Mouse (Mus musculus): ENCODE measurements around the gene Foxo1. TPM values are rescaled to one million over a fixed set of nuclear protein-coding genes. Genes with fewer than 3 reads are reported as not detected.

Foxo1 gene
- total RNA-seq, 4 experiments from 2014 or later: 17.5 to 20.3 (median 19.0) TPM

DNA sequence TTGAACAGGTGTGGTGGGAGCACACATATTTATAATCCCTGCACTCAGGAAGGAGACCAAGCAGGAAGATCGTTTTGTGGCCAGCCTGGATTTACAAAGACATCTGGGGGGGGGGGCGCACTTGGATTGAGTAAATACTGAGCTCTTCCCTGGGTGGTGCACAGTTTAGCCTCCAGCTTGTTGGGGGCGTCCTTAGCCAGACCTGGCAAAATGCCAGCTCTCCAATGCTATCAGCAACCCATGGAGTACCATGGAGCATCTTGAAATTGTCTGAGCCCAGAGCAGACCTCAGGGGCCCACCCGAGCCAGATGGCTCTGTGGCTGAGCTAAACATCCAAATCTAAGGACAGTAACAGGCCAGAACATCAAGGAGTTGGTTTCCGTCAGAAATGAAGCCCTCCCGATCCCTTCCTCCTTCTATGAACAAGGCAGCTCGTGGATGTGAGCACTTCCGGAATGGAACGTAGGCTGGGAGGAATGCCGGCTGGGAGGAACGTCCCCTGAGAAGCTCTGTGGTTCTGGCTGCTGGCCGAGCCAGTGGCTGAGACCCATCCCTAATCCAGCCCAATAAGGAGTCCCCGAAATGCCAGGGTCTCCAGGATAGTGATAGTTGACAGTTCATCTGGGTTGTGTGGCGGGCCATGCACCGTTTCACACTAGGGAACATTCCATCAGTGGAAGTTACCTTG, 89.3 kb downstream of the Foxo1 start:
- DNase-seq (ENCODE audit: low spot score in 2 of 2): no peak

DNA sequence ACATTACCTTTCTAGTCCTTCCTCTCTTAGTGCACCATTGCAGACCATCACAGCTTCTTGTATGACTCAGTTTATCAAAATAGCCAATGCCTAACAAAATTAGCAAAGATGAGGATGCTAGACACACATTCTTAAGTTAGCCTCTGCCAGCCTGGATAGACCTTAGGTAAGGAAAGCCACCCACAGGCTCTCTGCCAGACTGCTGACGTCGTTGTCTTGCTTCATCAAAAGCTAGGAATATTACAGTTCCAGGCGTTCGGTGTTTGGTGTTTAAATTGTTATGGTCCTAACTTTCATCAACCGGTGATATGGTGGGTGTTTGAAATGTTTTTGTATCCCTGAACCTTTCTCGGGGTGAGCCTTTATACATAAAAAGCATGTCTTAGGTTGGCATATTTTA, 96.4 kb downstream of the Foxo1 start:
- no peak for DNase-seq (ENCODE audit: low spot score in 2 of 2)

GRCm38 (mm10) chr3:52369204-52369603, 101.1 kb downstream of the Foxo1 start:
- no peak for DNase-seq (ENCODE audit: low spot score in 2 of 2)

DNA sequence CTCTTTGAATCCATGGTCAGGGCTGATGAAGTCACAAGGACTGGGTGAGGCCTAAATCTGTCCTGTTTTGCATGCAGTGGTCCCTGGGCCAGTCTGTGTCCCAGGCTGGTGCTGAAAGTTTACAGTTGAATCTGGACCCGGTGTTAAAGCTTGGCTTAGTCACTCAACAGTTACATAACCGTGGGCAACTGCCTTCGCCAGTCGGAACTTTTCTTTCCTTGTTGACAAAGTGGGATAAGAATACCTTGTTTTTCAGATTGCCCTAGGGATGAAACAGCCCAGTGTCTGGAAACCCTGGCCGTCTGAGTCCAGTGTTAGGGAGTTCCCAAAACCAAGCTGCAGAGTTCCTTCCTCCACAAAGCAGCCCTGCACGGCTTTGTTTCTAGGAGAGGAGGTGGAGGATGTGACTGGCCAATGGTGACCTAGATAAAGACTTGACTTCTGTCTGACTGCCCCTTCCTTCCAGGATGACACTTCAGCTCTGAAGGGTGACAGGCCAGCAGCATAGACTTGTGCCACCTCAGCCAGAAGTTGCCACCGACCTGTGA, 101.8 kb downstream of the Foxo1 start:
- no peak for DNase-seq (ENCODE audit: low spot score in 2 of 2)

GRCm38 (mm10) chr3:52376974-52377373, 108.8 kb downstream of the Foxo1 start:
- DNase-seq (ENCODE audit: low spot score in 2 of 2): no peak

GRCm38 (mm10) chr3:52383351-52383750, 115.2 kb downstream of the Foxo1 start:
- no peak for DNase-seq (ENCODE audit: low spot score in 2 of 2)

DNA sequence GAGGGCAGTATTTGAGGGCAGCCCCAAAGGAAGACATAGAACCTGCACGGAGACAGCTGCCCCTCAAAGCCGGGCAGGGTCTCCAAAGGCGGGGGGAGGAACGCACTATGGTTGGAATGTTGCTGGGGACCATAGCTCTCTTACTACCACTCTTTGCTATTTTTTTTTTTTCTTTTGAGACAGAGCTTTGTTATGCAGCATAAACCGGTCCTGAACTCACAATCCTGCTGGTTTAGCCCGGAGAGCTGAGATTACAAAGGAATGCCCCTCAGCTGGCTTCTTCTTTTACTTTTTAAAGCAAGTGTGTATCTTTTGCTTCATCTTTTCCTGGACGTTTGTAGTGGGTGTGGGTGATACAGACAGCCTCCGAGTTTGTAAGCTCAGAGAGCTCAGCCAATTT, 118.2 kb downstream of the Foxo1 start:
- DNase-seq (ENCODE audit: low spot score in 2 of 2): no peak

DNA sequence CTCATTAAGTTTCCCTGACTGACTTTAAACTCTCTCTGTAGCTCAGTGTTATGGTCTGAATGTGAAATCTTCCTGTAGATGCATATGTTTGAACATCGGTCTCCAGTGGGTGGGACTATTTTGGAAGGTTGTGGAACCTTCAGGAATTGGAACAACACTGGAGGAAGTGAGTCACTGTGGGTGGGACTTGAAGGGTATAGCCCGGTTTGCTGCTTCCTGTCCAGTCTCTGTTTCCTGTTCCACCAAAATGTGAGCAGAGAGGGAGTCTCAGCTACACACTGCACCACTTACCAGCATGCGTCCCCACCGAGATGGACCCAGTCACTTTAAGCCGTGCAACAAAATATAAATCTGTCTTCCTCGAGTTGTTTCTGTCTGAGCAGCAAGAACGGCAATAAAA, 122.2 kb downstream of the Foxo1 start:
- no peak for DNase-seq (ENCODE audit: low spot score in 2 of 2)

DNA sequence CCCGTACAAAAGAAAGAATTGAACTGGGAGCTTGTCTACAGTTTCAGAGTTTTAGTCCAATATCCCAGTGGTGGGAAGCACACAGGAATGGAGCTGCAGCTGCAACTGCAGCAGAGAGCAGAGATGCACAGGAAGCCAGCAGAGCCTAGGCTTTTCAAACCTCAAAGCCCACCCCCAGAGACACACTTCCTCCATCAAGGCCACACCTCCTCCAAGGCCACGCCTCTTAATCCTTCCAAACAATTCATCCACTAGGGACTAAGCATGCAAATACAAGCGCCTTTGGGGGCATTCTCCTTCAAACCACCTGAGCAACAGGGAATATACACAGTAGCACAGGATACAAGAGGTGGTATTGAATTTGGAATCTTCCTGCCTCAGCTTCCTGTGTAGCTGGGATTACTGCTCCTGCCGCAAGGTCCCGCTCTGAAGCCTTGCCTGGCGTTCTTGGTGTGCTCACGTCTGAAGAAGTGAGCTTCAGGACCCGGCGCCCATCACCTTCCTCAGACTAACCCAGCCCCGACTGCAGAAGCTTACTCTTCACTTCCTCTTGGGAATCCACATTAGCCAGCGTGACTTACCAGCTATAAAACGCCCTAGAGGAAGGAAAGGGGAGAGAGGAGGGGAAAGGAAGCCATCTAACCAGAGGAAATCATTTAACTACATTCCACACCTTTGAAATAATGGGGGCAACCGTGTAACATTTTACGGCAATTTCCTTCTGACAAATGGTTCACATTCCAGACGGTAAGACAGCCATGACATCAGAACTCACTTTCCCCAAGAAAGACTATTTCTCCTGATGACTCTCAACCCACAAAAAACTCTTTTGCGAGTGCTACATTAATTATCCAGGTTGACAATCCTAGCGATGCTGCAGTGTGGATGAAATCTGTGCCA, 122.9 kb downstream of the Foxo1 start:
- DNase-seq (ENCODE audit: low spot score in 2 of 2): no peak

- DNase-seq (ENCODE audit: low spot score in 2 of 2): no peak
These were observed 123.8 kb downstream of the Foxo1 start for GRCm38 (mm10) chr3:52391897-52392296.

DNA sequence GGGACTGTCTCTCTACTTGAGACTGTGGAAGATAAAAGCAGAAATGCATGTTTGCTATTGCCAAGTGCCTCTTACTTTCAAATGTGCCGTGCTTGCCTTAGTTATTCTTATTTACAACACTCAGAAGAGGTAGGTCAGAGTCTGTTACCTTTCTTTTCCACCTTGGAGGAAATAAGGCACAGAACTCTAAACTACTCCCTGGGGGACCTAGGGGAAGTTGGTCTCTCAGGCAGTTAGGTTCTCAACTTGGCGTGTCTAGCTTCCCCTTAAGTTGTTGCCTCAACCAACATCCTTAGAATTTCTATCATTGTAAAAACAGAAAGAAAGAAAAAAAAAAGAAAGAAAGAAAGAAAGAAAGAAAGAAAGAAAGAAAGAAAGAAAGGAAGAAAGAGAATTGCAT, 124.4 kb downstream of the Foxo1 start:
- no peak for DNase-seq (ENCODE audit: low spot score in 2 of 2)

- DNase-seq (ENCODE audit: low spot score in 2 of 2): no peak
These were observed 125.0 kb downstream of the Foxo1 start for GRCm38 (mm10) chr3:52393171-52393570.

GRCm38 (mm10) chr3:52396121-52396731, 128.1 kb downstream of the Foxo1 start:
- DNase-seq (ENCODE audit: low spot score in 2 of 2): no peak

GRCm38 (mm10) chr3:52396951-52397615, 128.9 kb downstream of the Foxo1 start:
- no peak for DNase-seq (ENCODE audit: low spot score in 2 of 2)

DNA sequence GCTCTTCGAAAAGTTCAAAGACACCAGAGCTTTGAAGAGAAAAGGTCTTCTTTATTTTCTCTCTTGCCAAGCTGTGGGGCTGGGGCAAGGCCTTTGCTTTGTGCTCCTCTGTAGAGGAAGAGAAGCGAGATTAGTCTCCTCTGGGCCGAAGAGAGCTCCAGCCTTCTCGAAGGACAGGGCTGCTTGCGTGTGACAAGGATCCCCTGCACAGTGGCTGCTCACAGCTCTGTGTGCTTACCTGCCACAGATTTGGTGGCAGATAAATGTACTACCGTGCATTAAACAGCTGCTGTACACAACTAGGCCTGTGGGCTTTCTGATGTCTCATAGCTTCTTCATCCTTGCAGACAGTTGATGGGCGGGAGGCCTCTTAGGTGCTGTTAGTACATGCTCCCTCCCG, 129.8 kb downstream of the Foxo1 start:
- DNase-seq (ENCODE audit: low spot score in 2 of 2): no peak

- DNase-seq (ENCODE audit: low spot score in 2 of 2): no peak
These were observed 132.4 kb downstream of the Foxo1 start for GRCm38 (mm10) chr3:52400284-52401161.

DNA sequence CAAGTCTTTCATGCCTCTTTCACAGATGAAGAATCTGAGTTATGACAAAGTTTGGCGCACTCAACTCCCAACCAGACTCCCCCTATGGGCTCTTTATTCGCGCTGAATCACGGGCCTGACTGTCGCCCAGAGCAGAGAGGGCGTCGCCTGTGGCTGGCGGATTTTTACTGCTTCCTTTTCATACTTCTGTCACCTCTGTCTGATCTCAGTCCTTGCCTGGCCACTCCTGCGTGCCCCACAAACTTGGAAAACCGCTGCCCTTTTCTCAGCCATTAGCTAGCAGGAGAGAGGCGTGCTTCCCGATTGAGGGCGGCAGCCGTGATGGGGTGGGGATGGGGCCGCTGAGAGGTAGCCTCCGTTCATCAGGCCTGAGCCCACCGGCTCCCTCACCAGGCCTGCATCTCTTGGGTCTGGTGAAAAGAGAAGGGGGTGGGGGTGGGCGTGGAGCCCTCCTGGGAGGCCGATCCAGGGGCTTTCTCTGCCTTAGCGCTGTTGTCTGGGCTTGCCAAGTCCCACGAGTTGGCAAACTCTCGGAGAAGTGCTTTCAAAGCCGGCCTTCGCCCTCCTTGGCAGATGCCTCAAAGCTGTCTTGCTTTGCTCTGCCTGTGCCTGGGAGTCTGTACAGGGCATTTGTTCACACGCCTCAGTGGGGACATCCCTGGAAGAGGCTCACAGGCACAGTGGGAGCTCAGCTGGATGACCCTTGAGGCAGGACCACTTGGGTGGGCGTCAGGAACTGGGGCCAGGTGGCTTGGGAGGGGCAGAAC, 133.2 kb downstream of the Foxo1 start:
- peak; percentile 6 to 44 for DNase-seq (ENCODE audit: low spot score in 2 of 2)

Data from left cerebral cortex, adult 8-10 months (tissue).